Mouse (Mus musculus): ENCODE results near the gene Creb3l2. TPM values are rescaled to one million over a fixed set of nuclear protein-coding genes. Genes with fewer than 3 reads are reported as not detected.
"Not testable (repeated sequence)": the region's sequence is repeated elsewhere in the genome, so short reads cannot be mapped to it uniquely, and the experiment has no call there.

The Creb3l2 gene
- polyA plus RNA-seq (2017; shearing (Covaris generic)): 1 to 10 TPM; 3.2 to 3.3 TPM

DNA sequence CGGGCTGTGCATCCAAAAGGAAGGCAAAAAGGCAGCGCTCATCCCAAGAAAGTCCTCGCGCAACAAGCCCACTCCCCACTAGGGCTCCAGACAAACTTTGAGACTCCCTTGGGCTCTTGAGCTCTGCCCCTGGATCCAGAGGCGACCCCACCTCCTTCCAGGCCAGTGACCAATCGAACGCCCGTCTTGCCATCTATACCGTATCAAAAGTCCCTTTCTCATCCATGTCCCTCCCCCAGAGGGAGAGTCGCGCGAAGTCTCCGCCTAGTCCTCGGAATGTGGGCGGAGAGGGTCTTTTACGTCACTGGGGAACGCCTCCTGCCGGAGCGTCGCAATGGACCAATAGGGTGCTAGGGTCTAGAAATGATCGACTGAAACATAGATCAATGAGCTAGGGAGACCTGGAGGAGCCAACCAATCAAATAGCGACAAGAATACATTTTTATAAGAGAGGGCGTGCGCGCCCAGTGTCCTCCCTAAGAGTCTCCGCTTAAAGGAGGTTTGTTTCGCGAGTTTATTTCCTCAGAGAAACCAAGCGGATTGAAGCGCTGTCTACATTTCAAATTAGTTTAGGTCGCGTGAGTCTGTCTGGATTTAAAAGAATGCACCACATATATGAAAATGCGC is at the start of gene Creb3l2:
Gene Creb3l2 (minus strand): TSS at position 106 of the 627 bp plus-strand sequence.
- peak; percentile 93 for ATAC-seq

DNA sequence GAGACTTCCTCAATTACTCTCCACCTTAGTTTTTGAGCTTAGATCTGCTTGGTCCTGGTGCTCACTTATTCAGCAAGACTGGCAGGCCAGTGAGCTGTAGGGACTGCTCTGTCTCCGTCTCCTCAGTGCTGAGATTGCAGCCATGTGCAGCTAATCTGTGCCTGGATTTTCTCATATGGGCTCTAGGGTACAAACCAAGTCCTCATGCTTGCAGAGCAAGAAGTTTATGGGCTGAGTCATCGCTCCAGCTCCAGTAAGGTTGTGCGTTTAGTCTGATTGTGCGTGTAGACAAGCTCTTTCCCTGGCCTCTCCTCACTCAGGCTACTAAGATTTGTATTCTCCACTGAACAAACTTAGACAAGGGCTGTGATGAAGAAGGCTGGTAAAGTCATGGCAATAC is 44.6 kb upstream of the Creb3l2 start:
- no peak for ATAC-seq

DNA sequence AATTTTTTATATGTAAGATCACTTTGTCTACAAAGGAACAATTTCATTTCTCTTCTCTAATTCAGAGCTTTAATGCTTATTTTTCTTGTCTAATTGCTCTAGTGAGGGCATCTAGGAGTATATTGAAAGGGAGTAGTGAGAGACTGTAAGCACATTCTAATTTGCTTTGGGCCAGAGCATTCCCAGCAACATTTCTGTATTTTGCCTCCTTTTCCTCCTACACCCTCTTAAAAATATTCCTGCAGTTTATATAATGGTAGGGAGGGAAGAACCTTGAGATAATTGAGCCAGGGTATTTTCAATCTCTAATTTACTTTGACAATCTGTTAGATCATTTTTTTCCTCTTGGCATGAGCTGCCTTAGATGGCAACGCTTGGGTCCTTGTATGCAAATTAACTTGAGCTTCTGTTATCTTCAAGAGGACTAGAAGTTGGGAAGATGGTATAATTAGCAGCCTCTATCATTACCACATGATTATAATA is 42.7 kb upstream of the Creb3l2 start:
- ATAC-seq: no peak

DNA sequence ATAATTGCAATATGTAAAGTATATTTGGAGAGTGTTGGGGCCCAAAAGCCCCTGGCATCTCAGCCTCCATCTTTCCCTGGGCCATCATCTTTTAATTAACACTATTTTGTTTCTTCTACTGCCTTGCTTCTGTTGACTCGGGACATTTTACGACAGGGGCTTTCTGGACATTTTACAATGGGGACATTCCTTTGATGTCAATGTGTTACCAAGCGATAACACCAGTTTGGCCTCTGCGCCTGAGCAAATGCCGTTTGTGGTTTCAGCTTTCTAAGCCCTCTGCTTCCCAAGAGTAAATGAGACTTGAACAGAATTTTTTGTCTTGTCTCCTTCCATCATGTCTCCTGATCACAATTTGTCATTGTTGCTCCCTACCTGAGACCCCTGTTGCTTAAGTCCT is 41.3 kb upstream of the Creb3l2 start:
- ATAC-seq: no peak

DNA sequence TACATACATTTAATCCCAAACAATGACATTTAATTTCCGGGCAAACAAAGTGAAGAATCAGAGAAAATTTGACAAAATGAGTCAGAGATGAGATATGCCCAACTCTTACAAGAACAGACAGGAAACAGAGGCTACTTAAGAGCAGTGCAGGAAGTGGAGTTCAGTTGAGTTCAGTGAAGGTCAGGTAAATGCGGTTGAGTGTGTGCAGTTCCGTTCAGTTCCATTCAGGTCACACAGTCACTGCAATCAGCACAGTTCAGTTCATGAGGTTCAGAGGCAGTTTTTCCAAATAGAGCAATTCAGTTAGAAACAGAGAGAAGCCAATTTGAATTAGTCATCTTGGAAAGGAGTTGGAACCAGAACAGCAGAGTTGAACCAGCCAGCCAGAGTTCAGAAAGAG is 39.2 kb upstream of the Creb3l2 start:
- ATAC-seq: peak; percentile 100

DNA sequence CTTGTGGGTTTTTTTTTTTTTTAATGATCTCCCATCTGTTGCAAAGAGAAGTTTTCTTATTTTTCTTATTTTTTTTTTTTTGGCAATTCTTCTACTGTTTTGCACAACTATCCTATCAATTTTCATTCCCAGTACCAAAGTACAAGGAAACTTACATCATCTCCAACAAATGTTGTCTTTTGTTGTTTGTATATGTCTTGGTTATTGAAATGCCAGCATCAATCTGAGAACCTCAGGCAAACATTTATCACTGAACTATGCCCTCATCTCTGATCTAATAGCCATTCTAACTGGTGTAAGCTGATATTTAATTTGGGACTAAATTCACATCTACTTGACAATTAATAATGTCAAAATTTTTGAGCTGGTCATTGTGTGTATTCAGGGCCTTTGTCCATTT is 38.1 kb upstream of the Creb3l2 start:
- no peak for ATAC-seq

DNA sequence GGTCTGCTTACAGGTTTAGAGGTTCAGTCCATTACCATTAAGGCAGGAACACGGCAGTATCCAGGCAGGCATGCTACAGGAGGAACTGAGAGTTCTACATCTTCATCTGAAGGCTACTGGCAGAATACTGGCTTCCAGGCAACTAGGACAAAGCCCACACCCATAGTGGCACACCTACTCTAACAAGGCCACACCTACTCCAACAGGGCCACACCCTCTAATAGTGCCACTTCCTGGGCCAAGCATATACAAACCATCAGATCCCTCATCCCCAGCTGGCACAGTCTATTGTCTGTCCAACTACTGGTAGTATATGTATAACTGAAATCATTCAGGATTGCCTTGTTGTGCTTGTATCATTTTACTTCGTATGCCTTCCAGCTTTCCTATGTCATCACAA is 36.5 kb upstream of the Creb3l2 start:
- ATAC-seq: no peak

DNA sequence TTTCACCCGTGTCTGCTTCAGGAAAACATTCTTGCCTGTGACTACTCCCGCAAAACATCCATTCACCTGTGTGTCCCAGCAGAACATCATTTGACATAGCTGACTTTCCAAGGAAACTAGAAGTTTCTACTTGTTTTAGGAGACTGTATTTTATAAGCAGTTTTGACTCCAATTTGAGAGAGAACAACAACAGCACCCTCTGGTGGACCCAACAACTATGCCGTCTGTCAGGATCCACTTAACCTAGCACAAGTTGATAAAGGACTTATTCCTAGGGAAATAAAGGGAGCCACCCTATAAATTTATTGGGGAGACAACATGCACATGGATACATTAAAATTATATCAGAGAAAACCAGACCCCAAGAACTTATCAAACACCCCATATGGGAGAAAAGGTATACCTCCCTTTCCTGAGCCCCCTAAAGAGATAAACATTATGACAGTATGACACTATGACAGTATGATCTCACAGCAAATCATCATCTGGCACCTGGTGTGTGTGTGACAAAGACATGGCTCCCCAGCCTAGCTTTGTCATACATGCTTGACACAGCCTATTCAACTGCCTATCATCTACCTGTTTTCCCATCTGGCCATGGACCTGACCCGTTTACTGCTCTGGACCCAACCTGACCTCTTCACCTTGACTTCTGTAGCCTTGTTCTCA is 31.9 kb upstream of the Creb3l2 start:
- peak; percentile 82 for ATAC-seq

DNA sequence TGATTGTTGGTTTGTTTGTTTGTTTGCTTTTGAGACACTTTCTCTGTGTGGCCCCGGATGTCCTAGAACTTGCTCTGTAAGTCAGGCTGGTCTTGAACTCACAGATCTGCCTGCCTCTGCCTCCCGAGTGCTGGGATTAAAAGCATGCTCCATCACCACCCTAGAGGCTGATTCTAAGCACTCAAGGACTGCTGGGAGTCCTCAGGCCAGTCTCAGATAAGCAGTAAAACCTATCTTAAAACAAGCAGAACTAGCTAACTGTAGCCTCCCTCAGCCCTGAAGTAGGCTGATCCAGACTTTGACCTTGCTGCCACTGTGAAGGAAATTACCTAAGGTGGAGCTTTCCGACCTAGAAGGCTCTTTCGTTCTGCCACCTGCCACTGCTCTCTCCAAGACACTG is 28.3 kb upstream of the Creb3l2 start:
- ATAC-seq: no peak

DNA sequence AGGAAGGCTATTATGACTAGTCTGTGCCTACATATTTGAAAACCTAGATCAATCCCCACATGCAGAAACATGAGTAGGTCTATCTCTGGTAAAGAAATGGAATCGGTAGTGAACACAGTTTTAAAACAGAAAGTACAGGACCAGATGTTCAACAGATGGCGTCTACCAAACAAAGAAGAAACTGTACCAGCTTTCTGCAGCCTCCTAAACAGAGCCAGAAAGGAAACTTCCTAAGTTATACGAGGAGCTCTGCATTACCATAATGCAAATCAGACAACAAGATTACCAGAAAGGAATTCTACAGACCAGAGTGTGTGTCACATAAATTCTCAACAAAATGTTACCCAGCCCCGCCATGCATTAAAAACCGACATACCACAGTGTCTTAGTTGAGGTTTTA is 23.9 kb upstream of the Creb3l2 start:
- no peak for ATAC-seq

DNA sequence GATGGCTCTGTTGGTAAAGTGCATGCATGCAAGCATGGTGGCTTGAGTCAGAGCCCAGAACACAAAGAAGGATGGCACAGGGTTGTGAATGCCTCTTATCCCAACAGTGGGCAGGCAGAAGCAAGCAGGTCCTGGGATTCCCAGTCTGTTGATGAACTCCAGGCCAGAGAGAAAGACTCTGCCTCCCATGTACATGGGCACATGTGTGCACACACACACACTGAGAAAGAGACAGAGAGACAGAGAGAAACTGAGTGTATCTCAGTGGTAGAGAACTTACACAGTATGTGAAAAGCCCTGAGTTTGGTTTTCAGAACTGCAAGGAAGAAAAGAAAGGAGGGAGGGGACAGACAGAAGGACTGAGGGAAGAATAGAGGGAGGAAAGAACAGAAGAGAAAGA is 23.4 kb upstream of the Creb3l2 start:
- no peak for ATAC-seq

DNA sequence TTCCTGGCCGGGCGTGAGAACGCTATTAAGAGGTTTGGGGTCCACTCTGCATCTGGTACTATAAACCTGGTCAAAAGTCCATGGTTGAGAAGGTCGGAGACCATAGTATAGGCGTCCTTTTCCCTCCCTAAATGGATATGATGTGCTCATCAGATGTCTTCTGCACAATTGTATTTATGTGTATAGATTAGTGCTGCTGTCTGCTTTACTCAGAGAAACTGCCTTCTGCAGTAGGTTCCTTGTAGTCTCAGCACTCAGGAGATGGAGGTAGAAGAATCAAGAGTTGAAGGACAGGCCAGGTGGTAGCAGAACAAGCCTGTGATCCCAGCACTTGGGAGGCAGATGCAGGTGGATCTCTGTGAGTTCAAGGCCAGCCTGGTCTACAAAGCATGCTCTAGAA is 22.6 kb upstream of the Creb3l2 start:
- peak; percentile 26 for ATAC-seq

DNA sequence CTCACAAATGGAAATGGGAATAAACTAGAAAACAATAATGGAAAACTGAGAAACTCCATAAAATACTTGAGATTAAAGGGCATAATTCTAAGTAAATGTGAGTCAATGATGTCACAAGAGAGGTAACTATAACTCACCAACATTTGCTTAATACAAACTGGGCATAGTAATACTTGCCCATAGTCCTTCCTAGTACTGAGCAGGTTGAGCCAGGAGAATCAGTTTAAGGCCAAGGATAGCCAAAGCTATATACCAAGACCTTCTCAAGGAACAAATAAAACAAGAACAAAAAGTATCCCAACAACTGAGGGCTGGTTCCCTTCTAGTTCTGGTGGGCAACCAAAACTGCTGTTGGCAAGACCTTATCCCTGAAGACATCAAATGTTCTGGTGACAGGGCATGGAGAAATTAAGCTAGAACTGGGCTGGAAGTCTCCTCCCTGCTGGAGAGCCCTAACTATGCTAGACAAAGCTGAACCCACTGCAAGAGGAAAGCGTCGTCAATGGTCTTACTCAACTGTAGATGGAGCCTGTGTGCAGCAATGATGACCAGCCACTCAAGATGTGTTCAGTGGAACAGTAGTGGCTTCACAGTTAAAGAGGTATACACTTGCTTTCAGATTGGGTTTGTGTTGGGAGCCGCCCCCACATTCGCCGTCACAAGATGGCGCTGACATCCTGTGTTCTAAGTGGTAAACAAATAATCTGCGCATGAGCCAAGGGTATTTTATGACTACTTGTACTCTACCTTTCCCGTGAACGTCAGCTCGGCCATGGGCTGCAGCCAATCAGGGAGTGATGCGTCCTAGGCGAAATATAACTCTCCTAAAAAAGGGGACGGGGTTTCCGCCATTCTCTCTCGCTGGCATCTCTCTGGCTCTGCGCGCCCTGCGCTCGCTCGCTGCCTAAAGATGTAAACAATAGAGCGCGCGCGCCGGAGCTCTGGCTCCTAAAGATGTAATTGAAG is 21.9 kb upstream of the Creb3l2 start:
- peak; percentile 94 for ATAC-seq

DNA sequence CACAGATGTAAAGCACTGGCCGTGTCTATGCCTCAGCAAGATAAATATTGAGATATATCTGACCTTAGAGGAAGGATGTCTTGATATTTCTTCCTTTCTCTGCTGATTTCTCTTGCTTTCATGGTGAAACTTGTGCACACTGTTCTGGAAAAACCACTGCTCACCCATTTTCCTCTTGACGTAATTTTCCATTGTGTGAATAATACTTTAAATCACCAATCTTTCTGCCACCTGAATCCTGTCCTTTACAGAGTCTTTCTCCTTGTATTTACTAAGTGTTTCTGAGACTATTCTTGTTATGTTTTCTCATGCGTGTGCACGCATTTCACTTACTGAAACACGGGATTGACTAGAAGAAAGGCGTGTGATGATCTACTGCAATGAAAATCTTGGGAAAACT is 18.7 kb upstream of the Creb3l2 start:
- no peak for ATAC-seq

DNA sequence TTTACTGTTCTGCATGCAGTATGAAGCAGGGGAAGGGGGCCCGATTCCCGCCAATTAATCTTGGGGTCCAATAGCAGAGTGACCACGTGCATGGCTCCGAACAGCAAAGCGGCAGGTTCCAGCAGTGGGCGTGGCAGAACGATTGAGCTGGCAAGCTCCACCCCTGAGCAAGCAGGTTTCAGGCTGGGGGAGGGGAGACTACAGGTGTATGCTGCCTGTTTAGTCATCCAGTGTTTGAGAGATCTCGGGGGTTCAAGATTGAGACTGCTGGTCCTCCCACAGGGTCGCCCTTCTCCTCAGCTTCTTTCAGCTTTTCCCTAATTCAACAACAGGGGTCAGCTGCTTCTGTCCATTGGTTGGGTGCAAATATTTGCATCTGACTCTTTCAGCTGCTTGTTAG is 17.7 kb upstream of the Creb3l2 start:
- not testable (repeated sequence) for ATAC-seq

DNA sequence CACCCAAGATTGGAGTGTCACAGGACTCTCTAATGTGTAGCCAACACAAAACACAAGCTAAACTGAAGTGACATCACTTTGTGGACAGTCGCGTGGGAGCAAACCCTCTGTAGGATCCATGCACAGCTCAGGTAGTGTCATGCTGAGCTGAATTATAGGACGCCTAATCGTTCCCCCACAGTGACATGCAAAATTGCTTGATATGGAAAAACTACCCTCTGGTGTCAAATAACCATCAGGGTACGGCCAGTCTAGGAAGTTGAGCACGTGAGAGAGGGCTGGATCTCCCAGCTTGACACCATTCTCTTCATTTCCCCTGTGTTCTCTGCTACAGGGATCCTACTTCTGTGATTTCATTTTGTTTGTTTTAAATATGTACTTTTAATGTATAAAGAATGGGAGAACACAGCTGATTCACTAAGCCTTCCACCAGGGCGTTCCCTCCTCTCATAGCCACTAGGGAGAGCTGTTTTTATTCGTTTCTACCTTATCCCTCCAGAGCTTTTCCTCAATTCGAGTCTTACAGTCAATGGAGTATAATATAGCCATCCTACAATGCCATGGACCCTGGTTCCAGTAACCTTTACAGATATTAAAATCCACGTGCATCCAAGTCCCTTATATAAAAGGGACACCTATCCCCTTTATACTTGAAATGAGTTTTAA is 16.2 kb upstream of the Creb3l2 start:
- ATAC-seq: no peak

DNA sequence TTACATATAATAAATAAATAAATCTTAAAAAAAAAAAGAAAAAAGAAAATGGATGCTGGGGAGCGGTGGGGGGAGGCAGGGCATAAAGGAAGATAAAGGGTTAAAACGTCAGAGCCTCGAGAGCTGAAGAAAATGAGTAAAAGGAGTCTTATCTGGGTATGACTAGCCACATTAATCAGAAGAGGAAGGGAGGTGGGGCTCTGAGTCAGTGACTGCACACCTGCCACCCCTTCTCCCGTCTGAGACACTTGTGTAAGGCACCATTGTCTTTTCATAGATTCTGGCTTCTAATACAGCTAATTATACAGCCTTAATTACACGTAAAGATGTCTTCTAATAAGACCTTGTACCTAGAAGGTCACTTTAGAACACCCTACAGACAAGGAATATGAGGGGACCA is 13.6 kb upstream of the Creb3l2 start:
- ATAC-seq: peak; percentile 78

DNA sequence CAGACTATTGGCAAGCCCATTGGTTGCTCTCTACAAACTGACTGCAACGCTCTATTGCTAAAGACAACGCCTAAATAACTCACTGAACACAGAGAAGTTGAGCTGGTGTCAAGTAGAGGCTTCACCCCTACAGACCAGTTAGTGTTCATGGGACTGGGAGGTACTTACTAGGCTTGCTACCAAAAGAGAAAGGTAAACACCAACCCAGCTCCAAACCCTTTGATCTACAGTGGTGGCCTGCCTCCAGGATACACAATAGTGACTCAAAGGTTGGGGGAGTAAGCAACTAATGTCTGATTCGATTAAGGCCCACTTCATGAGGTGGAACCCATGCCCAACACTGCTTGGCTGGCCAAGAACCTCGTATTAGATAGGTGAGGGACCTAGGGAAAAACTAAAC is 11.1 kb upstream of the Creb3l2 start:
- no peak for ATAC-seq

DNA sequence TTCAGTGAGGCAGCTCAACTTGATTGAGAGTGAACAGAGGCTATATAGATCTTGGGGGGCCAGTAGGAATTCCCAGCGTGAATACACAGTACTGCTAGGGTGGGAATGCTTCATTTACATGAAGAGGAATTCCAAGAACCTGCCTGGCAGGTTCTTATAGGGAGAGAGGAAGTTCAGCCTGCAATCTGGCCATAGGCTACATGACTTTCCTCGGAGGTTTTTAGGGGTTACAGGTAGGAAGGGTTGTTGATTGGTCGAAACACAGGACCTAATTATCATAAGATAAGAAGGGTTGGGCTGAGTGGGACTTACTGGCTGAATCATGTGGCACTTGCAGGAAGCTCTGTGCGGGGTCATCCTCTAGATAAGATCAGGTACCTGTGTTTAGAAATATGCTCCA is 9.7 kb upstream of the Creb3l2 start:
- no peak for ATAC-seq

DNA sequence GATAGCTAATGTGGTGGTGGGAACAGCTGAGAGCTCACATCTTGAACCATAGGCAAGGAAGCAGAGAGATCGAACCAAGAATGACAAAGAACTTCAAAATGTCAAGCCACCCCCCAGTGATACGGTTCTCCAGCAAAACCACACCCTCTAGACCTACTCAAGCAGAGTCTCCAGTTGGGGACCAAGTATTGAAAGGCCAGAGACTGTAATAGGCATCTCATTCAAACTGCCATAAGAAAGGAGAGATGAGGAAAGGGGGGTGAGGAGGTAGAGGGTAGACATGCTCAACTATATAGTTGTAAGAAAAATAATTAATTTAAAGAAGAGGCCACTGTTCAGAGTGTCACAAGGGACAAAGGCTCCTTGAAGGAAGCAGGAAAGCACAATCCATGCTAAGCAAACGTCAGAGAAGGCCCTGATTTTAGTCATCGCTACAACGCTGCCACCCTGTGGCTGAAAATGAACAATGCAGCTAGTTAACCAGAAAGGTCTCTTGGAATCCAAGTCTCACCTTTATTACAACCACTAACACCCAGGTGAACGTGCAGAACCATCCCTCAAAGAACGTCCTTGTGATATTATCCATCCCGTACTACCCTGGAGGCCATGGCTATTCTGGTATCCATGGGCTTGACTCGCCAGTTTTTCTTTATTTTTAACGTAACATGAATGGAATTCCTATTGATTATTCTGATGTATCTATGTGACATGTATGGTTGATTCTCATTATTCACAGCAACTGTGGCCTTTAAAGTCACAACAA is 5.9 kb upstream of the Creb3l2 start:
- peak; percentile 93 for ATAC-seq

DNA sequence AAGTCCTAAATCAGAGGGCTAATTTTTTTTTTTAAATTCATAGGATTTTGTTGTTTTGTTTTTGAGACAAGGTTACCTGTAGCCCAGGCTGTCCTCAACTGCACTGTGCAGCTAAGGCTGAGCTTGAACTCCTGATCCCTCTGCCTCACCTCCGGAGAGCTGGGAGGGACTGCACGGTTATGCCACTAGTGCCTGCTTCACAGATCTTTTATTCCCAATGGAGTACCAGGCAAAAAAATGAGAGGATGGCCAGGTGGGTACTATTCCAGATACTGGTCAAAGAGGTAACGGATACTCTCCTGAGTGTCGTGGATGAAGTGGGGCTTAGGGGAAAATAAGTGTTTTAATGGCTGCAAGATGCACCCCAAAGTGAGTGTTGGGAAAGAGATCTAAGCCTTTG is 835 bp upstream of the Creb3l2 start:
- no peak for ATAC-seq

Data from CD4-positive, CD25-positive, alpha-beta regulatory T cell, adult 4 months (primary cell).